Mouse (Mus musculus) limb, embryonic 13.5 days (tissue): ENCODE measurements around the gene Gpc6. TPM values are rescaled to one million over a fixed set of nuclear protein-coding genes. Genes with fewer than 3 reads are reported as not detected.

Experiments
- ATAC-seq: fragments of 200-750 bp; cut with Nextera tagmentation; 2 replicates; pipeline ENCODE4 v1.8.0; 2017; ENCODE audit warnings: low read depth, moderate number of reproducible peaks, moderate TSS enrichment; ENCODE audit not compliant: low FRiP score
- H3K27ac ChIP-seq: fragments of 300-500 bp; sonication (generic); 2 replicates; pipeline ENCODE4 v1.5.1; 2015; ENCODE audit warnings: inconsistent platforms, mild to moderate bottlenecking, moderate library complexity
- H3K27me3 ChIP-seq: fragments of 300-500 bp; sonication (generic); 2 replicates; pipeline ENCODE4 v1.6.1; 2015; ENCODE audit warnings: mild to moderate bottlenecking, inconsistent platforms
- H3K36me3 ChIP-seq: fragments of 300-500 bp; sonication (generic); 2 replicates; pipeline ENCODE4 v1.6.1; 2015; ENCODE audit warnings: inconsistent platforms, mild to moderate bottlenecking, moderate library complexity
- H3K4me1 ChIP-seq: fragments of 300-500 bp; sonication (generic); 2 replicates; pipeline ENCODE4 v1.6.1; 2015; ENCODE audit warnings: inconsistent platforms
- H3K4me2 ChIP-seq: fragments of 300-500 bp; sonication (generic); replicated peaks from 2 replicates; pipeline ENCODE4 v1.6.1; 2015; ENCODE audit warnings: inconsistent platforms, mild to moderate bottlenecking, moderate library complexity
- H3K4me3 ChIP-seq: fragments of 300-500 bp; sonication (generic); 2 replicates; pipeline ENCODE4 v1.5.1; 2015; ENCODE audit warnings: moderate library complexity, mild to moderate bottlenecking, inconsistent platforms
- H3K9ac ChIP-seq: fragments of 300-500 bp; sonication (generic); 2 replicates; pipeline ENCODE4 v1.6.1; 2015; ENCODE audit warnings: mild to moderate bottlenecking, inconsistent platforms
- H3K9me3 ChIP-seq: fragments of 300-500 bp; sonication (generic); 2 replicates; pipeline ENCODE4 v1.6.1; 2016; ENCODE audit warnings: inconsistent platforms
- WGBS: fragments of 180-500 bp; shearing (Covaris S2); methylation state at CpG from one replicate; pipeline ENCODE4 v1.1.7; 2015; 5-methylcytosine and 5-hydroxymethylcytosine counted together
- polyA plus RNA-seq: library from polyadenylated mRNA; unstranded; fragments of >200 nt; fragmentation: Nextera tagmentation; extraction: Ambion mirVana; gene quantifications from 2 replicates; pipeline ENCODE4 v1.2.1, GENCODE M21; 2015

Gpc6 gene
- polyA plus RNA-seq, 1 experiment from 2014 or later = 59.6 TPM

DNA sequence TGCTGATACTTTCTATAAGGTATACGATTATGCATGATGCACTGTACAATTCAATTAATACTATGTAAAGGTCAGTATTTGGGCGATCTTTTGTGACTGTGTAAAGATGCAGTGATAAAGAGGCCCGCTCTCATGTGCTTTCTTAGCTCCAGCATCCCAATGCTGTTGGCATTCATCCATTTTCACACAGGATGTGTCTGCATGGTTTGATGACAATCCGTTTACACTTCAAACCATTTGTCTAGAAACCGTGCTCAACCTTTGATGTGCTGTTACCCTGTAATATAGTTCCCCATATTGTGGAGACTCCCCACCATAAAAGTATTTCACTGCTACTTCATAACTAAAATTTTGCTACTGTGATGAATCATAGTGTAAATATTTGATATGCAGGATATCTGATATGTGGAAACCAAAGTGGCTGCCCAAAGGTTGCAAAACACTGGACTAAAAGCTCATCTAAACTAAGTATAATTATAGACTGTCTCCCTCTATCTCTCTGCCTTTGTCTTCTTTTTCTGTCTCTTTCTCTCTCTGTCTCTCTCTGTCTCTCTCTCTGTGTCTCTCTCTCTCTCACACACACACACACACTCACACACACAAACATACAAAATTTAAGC is 97.2 kb downstream of the Gpc6 start:
- WGBS = 79% methylated on average over 5 of the region's 5 CpGs
- no peaks in the 10 kb centered on the region for H3K27me3 ChIP-seq

DNA sequence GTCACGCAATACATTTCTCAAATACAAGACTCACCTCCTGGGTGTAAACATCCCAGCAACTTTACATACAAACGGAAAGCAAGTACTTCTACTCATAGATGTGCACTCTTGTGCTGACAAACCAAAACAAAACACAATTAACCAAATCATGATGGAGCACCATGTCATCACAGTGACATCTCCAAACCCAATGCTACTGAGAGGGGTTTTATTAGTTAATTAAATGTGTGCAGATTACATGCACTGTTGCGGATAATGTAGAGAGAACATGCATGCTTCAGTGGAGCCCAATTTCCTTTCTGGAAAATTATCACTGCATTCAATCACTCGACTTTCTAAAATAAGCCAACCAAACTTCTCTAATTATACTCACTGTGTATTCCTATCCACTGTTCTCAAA is 109.0 kb downstream of the Gpc6 start:
- no peaks in the 10 kb centered on the region for H3K4me1 ChIP-seq
- no peaks in the 10 kb centered on the region for H3K36me3 ChIP-seq
- no peak for ATAC-seq
- no peak overlapping the region for H3K4me2 ChIP-seq
- H3K27me3 ChIP-seq = no peaks in the 10 kb centered on the region
- H3K9me3 ChIP-seq = no peaks in the 10 kb centered on the region
- no peak overlapping the region for H3K9ac ChIP-seq
- H3K27ac ChIP-seq = no peak overlapping the region
- WGBS = 94% methylated on average over 4 of the region's 4 CpGs
- H3K4me3 ChIP-seq = no peak overlapping the region

More for the DNA sequence above, 97.2 kb downstream of the Gpc6 start:
- H3K9ac ChIP-seq = no peak overlapping the region
- peaks cover 10% of the 10 kb centered on the region for H3K4me1 ChIP-seq
- H3K36me3 ChIP-seq = no peaks in the 10 kb centered on the region
- no peaks in the 10 kb centered on the region for H3K9me3 ChIP-seq
- no peak overlapping the region for H3K4me3 ChIP-seq
- no peak overlapping the region for H3K4me2 ChIP-seq
- H3K27ac ChIP-seq = no peak overlapping the region
- no peak for ATAC-seq

DNA sequence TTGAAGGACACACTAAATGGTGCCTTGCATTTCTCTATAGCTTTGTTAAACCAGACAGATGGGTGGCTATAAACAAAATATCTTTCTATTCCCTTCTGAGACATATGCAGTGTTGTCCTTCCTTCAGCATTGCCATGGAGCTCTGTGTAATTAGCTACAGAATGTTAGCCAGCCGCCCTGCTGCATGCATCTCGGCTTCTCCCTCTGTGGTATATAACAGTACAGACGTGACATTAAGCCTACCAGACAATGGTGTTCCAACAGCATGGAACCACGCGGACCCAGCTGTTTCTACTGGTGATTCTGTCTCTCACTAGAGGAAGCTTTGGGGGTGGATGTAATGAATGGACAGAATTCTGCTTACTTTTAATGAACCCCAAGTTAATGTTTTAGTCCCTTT is 115.9 kb downstream of the Gpc6 start:
- WGBS = 81% methylated on average over 5 of the region's 5 CpGs
- H3K27me3 ChIP-seq = no peaks in the 10 kb centered on the region
- no peaks in the 10 kb centered on the region for H3K4me1 ChIP-seq
- no peak overlapping the region for H3K4me2 ChIP-seq
- no peak overlapping the region for H3K27ac ChIP-seq
- no peaks in the 10 kb centered on the region for H3K9me3 ChIP-seq
- H3K36me3 ChIP-seq = no peaks in the 10 kb centered on the region
- H3K4me3 ChIP-seq = no peak overlapping the region
- H3K9ac ChIP-seq = no peak overlapping the region
- ATAC-seq = no peak

DNA sequence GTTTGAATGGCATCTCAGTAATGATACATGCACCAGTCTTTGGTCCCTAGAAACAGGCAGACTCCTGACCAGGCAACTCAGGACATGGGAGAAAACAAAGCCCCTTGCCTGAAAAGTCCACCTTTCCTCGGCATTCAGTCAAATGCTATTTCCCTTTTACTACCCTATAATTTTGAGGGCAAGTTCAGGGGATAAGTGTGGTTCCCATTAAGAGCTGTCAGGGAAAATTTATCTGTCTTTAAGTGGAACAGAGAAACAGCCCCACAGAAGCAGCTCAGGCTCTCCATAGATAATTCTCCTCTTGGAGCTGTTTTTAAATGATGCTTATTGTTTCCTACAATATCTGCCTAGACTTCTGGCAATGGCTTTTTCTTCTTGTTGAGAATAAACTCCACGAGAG is 123.8 kb downstream of the Gpc6 start:
- H3K4me3 ChIP-seq = no peak overlapping the region
- H3K36me3 ChIP-seq = no peaks in the 10 kb centered on the region
- H3K4me2 ChIP-seq = no peak overlapping the region
- H3K4me1 ChIP-seq = peaks cover 14% of the 10 kb centered on the region; the same call in 1 of the 2 replicates
- no peak for ATAC-seq
- H3K27me3 ChIP-seq = no peaks in the 10 kb centered on the region
- WGBS = 18% methylated on average over 2 of the region's 2 CpGs
- no peaks in the 10 kb centered on the region for H3K9me3 ChIP-seq
- no peak overlapping the region for H3K27ac ChIP-seq
- no peak overlapping the region for H3K9ac ChIP-seq

DNA sequence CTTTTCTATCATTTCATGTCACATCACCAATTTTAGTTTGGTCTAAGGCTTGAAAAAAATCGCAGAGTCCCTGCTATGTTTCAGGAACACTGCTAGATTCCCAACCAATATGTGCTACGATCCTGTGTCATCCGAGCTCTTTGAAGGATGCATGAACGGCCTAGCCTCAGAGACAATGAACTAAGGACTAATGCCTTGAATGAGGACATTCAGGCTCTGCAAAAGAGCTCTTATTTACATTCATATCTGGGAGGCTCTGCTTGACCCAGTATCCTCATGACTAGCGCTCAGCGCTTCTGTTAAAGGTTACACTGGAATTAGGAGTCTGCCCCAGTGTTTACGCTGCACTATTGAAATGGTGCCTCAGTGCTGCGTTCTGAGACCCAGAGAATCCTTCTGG is 125.8 kb downstream of the Gpc6 start:
- Histone ChIP-seq H3K4me1 (peaks cover 14% of the 10 kb centered on the region; the same call in 1 of the 2 replicates), H3K4me2 (no peak overlapping the region), H3K27me3 (no peaks in the 10 kb centered on the region), H3K9ac (no peak overlapping the region), H3K27ac (no peak overlapping the region), H3K36me3 (no peaks in the 10 kb centered on the region), H3K9me3 (no peaks in the 10 kb centered on the region), H3K4me3 (no peak overlapping the region)
- 83% methylated on average over 8 of the region's 8 CpGs for WGBS
- ATAC-seq = no peak

DNA sequence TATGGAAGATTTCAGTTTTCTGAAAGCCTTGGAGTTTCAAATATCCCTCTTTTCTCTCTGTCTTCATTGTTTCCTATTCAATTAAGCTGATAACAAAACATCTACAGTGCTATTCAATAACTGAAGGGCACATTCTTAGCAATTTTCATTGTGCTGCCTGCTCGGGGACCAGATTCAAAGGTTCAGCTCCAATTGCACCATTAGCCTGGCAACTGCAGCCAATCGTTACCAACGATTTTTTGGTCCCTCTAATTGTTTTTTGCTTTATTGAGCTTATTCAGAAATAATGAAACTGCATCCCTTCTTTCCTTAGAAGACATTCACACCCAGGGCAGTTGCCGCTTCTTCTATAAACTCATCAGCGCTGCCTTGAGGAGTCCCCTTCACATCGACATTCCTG is 128.2 kb downstream of the Gpc6 start:
- Histone ChIP-seq H3K27ac (no peak overlapping the region), H3K4me3 (no peak overlapping the region), H3K27me3 (no peaks in the 10 kb centered on the region), H3K36me3 (no peaks in the 10 kb centered on the region), H3K4me2 (no peak overlapping the region), H3K9me3 (no peaks in the 10 kb centered on the region), H3K4me1 (peaks cover 12% of the 10 kb centered on the region; the same call in 1 of the 2 replicates), H3K9ac (no peak overlapping the region)
- WGBS = 74% methylated on average over 6 of the region's 6 CpGs
- ATAC-seq = no peak

DNA sequence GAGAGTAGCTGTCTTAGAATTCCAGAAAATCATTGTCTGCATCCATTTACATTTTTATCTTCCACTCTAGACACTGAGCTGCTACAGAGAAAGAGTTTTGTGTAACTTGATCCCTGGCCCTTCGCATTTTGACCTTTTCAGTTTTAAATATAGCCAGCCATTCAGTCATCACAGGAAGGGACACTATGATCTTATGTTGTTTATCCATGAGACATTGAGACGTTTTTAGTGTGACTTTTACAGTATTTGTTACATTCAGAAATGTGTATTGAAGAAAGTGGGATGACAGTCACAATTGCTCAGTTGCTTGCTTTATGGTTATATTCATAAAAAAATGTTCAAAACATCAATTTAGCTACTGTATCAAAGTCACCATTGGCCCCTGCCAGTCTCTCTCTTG is 130.0 kb downstream of the Gpc6 start:
- H3K4me1 ChIP-seq = 0 out of 2 replicates have a peak, but pooled peaks cover 5% of the 10 kb centered on the region
- no peaks in the 10 kb centered on the region for H3K36me3 ChIP-seq
- no peak overlapping the region for H3K4me3 ChIP-seq
- ATAC-seq = no peak
- no peaks in the 10 kb centered on the region for H3K9me3 ChIP-seq
- H3K27me3 ChIP-seq = no peaks in the 10 kb centered on the region
- H3K9ac ChIP-seq = no peak overlapping the region
- WGBS = 64% methylated on average over 2 of the region's 2 CpGs
- H3K4me2 ChIP-seq = no peak overlapping the region
- no peak overlapping the region for H3K27ac ChIP-seq

DNA sequence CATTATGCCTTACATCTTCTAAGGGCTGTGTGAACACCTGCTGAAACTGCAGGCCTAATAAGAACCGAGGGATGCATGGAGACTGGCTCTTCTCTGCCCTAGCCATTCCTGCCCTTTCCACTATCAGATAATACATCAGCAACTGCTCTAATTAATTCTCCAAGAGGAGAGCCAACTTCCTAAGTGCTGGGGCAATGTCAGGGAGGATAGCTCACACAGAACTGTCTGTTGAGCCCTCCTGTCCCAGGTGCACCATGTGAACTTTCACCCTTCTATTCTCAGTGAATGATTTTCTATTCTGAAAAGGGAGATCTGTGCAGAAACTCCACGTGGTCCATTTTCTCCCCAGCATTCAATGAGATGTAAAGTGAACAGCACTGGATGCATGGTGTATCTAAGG is 136.0 kb downstream of the Gpc6 start:
- 0 out of 2 replicates have a peak, but pooled peaks cover 4% of the 10 kb centered on the region for H3K36me3 ChIP-seq
- H3K9me3 ChIP-seq = no peaks in the 10 kb centered on the region
- no peaks in the 10 kb centered on the region for H3K4me1 ChIP-seq
- WGBS = 77% methylated on average over 2 of the region's 2 CpGs
- H3K27ac ChIP-seq = no peak overlapping the region
- no peak overlapping the region for H3K4me3 ChIP-seq
- no peak overlapping the region for H3K4me2 ChIP-seq
- no peaks in the 10 kb centered on the region for H3K27me3 ChIP-seq
- no peak for ATAC-seq
- no peak overlapping the region for H3K9ac ChIP-seq

DNA sequence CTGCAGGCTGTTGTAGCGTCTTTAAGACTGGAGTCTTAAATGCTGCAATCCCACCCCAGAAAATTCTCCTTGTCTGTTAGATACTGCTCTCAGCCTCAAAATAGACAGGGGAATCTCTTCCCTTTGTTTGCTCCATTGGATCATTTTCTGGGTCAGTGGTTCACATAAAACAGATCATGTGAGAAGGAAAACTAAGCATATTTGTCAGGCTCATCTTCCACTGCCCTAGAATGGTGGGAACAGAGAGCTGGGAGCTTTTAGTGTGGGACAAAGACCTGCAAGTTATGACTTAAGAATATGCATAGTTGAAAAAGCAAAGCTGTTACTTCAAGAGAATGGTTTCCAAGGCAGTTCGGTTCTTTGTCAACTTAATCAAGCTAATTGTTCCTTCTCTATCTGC is 136.4 kb downstream of the Gpc6 start:
- H3K9me3 ChIP-seq = no peaks in the 10 kb centered on the region
- H3K27ac ChIP-seq = no peak overlapping the region
- no peak overlapping the region for H3K4me3 ChIP-seq
- H3K27me3 ChIP-seq = no peaks in the 10 kb centered on the region
- H3K9ac ChIP-seq = no peak overlapping the region
- no peaks in the 10 kb centered on the region for H3K4me1 ChIP-seq
- ATAC-seq = no peak
- H3K36me3 ChIP-seq = 0 out of 2 replicates have a peak, but pooled peaks cover 4% of the 10 kb centered on the region
- WGBS = 93% methylated on average over 2 of the region's 2 CpGs
- H3K4me2 ChIP-seq = no peak overlapping the region

DNA sequence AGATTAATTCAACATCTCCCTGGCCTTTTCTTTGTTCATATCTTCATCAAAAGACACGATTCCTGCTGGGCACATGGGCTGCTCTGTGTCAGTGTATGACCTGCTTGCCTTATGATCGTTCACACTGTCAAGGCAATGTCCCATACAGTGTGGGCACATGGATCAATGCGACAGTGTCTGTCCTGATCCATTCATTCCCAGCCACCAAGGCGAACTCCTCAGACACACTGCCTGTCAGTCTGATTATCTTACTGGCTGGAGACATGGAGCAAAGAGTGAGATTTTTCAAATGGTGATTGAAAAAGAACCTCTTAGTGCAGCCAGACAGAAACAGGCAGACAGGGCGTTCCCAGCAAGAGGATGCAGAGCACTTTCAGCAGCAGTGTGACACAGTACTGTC is 143.1 kb downstream of the Gpc6 start:
- 0 out of 2 replicates have a peak, but pooled peaks cover 4% of the 10 kb centered on the region for H3K36me3 ChIP-seq
- 89% methylated on average over 5 of the region's 5 CpGs for WGBS
- no peak overlapping the region for H3K27ac ChIP-seq
- no peaks in the 10 kb centered on the region for H3K27me3 ChIP-seq
- no peak overlapping the region for H3K9ac ChIP-seq
- no peak overlapping the region for H3K4me2 ChIP-seq
- no peak for ATAC-seq
- no peaks in the 10 kb centered on the region for H3K4me1 ChIP-seq
- no peak overlapping the region for H3K4me3 ChIP-seq
- no peaks in the 10 kb centered on the region for H3K9me3 ChIP-seq

DNA sequence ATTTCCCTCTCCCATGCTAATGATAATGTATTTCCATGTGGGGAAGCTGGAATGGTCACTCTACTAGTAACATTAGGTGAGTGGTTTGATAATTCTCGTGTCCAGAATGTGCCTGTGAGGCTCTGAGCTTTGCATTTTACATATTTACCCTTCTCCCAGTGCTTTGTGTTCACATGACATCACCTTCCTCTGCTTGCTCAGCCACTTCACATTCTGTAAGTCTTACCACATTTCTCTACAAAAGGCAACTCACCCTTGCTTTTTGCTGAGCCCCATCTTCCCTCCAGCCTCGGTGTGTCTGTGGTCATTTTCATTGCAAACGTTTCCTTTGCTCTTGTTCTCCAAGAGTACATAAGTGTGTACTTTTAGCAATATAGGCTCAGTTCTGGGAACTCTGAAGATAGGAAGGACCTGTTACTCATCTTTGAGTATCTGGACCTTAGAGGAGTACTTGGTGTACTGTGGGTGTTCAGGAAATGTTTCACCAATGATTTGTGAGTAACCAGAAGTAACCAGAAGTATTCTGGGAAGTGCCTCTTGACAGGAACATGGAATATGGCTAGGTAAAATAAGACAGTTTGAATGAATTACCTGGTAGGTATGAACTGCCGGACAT is 145.5 kb downstream of the Gpc6 start:
- no peaks in the 10 kb centered on the region for H3K27me3 ChIP-seq
- no peak overlapping the region for H3K9ac ChIP-seq
- H3K9me3 ChIP-seq = no peaks in the 10 kb centered on the region
- ATAC-seq = no peak
- H3K4me2 ChIP-seq = no peak overlapping the region
- H3K36me3 ChIP-seq = no peaks in the 10 kb centered on the region
- 89% methylated on average over 4 of the region's 4 CpGs for whole genome bisulfite sequencing
- peaks cover 5% of the 10 kb centered on the region; the same call in 1 of the 2 replicates for H3K4me1 ChIP-seq
- no peak overlapping the region for H3K4me3 ChIP-seq
- H3K27ac ChIP-seq = no peak overlapping the region

DNA sequence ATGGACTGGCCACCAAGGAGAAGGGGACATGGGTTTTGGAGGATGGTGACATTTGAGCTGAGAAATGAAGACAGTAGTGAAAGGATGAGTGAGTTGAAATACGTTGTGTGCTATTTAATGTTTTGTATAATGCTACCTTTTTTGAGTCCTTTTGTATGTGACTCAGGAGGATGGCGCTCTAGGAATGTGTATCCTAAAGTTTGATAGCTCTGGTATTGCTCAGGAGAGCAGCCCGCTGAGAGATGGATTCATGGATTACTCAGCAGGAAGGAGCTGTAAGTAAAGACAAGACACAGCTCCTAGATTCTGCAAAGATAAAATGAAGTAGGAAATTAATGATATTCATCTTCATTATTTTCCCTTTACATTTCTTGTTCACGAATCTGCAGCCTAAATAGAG is 168.5 kb downstream of the Gpc6 start:
- H3K9me3 ChIP-seq = no peaks in the 10 kb centered on the region
- no peak overlapping the region for H3K9ac ChIP-seq
- 90% methylated on average over 4 of the region's 4 CpGs for WGBS
- H3K4me1 ChIP-seq = no peaks in the 10 kb centered on the region
- no peak overlapping the region for H3K4me2 ChIP-seq
- no peak for ATAC-seq
- no peaks in the 10 kb centered on the region for H3K27me3 ChIP-seq
- H3K4me3 ChIP-seq = no peak overlapping the region
- H3K36me3 ChIP-seq = no peaks in the 10 kb centered on the region
- H3K27ac ChIP-seq = no peak overlapping the region

DNA sequence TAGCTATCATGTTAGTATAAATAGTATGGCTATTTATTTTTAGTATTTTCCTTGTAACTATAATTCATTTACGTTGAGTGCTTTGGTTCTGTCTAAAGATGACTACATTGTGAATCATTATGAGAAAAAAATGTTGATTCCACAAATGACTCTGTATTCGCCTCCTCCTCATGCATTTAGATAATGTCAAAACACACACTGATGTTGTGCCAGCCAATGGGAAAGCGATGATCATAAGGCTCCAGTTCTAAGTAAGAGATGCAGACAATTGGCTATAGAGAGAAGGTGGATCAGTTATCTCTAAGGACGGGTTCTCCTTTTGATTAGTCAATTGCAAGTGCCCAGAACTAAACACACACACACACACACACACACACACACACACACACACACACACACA is 181.8 kb downstream of the Gpc6 start:
- no peak overlapping the region for H3K4me3 ChIP-seq
- ATAC-seq = no peak
- no peaks in the 10 kb centered on the region for H3K4me1 ChIP-seq
- 93% methylated on average over 4 of the region's 4 CpGs for WGBS
- H3K9ac ChIP-seq = no peak overlapping the region
- no peaks in the 10 kb centered on the region for H3K9me3 ChIP-seq
- no peaks in the 10 kb centered on the region for H3K27me3 ChIP-seq
- no peak overlapping the region for H3K4me2 ChIP-seq
- H3K27ac ChIP-seq = no peak overlapping the region
- H3K36me3 ChIP-seq = no peaks in the 10 kb centered on the region
